Mouse (Mus musculus) midbrain, postnatal 0 days (tissue): Measurements from ENCODE around the gene Pou3f3. TPM values are rescaled to one million over a fixed set of nuclear protein-coding genes. Genes with fewer than 3 reads are reported as not detected.

Experiments used
- ATAC-seq: fragments of 200-750 bp; cut with Nextera tagmentation; 2 replicates; pipeline ENCODE4 v1.8.0; 2017; ENCODE audit warnings: moderate number of reproducible peaks, mild to moderate bottlenecking, moderate TSS enrichment, moderate library complexity; ENCODE audit not compliant: low FRiP score
- DNase-seq: peaks from one replicate; pipeline ENCODE4 v3.0.0-alpha.2; 2015; ENCODE audit warnings: low spot score
- H3K27ac ChIP-seq: fragments of 300-500 bp; sonication (generic); 2 replicates; pipeline ENCODE4 v1.5.1; 2014; ENCODE audit warnings: low read depth, mild to moderate bottlenecking, low read length, mixed read lengths
- H3K27me3 ChIP-seq: fragments of 300-500 bp; sonication (generic); 2 replicates; pipeline ENCODE4 v1.6.1; 2014; ENCODE audit warnings: low read length, control low read depth, mixed read lengths; ENCODE audit not compliant: insufficient read depth
- H3K36me3 ChIP-seq: fragments of 300-500 bp; sonication (generic); 2 replicates; pipeline ENCODE4 v1.6.1; 2014; ENCODE audit warnings: low read length, control low read depth, mixed read lengths; ENCODE audit not compliant: insufficient read depth
- H3K4me1 ChIP-seq: fragments of 300-500 bp; sonication (generic); 2 replicates; pipeline ENCODE4 v1.6.1; 2014; ENCODE audit warnings: mild to moderate bottlenecking, control low read depth, antibody characterized with exemption, low read length, mixed read lengths; ENCODE audit not compliant: insufficient read depth
- H3K4me2 ChIP-seq: fragments of 300-500 bp; sonication (generic); 2 replicates; pipeline ENCODE4 v1.6.1; 2014; ENCODE audit warnings: low read depth, mild to moderate bottlenecking, low read length, mixed read lengths; ENCODE audit not compliant: poor library complexity, severe bottlenecking
- H3K4me3 ChIP-seq: fragments of 300-500 bp; sonication (generic); 2 replicates; pipeline ENCODE4 v1.5.1; 2014; ENCODE audit warnings: low read depth, mild to moderate bottlenecking, low read length, moderate library complexity
- H3K9ac ChIP-seq: fragments of 300-500 bp; sonication (generic); replicated peaks from 2 replicates; pipeline ENCODE4 v1.6.1; 2014; ENCODE audit warnings: mild to moderate bottlenecking, low read length, moderate library complexity, mixed read lengths; ENCODE audit not compliant: poor library complexity, severe bottlenecking
- H3K9me3 ChIP-seq: fragments of 300-500 bp; sonication (generic); 2 replicates; pipeline ENCODE4 v1.6.1; 2016; ENCODE audit warnings: low read length, control low read depth
- CTCF ChIP-seq: IDR thresholded peaks from 2 replicates; pipeline ENCODE4 v1.5.1; 2016; ENCODE audit warnings: antibody characterized with exemption, mild to moderate bottlenecking
- WGBS: fragments of 180-500 bp; shearing (Covaris S2); extraction: QIAGEN DNeasy Blood & Tissue Kit; methylation state at CpG from one replicate; pipeline ENCODE4 v1.1.7; 2014; 5-methylcytosine and 5-hydroxymethylcytosine counted together
- polyA plus RNA-seq: library from polyadenylated mRNA; unstranded; fragments of >200 nt; fragmentation: Nextera tagmentation; extraction: Ambion mirVana; gene quantifications from 2 replicates; pipeline ENCODE4 v1.2.1, GENCODE M21; 2015
- total RNA-seq: library from RNA; depleted of rRNA; stranded (reverse); fragments of >200 nt; gene quantifications from 2 replicates; pipeline ENCODE4 v1.2.3, GENCODE M21; 2014

The Pou3f3 gene
- total and polyA plus RNA-seq, 2 experiments from 2014 or later = 12.0 to 45.2 TPM

DNA sequence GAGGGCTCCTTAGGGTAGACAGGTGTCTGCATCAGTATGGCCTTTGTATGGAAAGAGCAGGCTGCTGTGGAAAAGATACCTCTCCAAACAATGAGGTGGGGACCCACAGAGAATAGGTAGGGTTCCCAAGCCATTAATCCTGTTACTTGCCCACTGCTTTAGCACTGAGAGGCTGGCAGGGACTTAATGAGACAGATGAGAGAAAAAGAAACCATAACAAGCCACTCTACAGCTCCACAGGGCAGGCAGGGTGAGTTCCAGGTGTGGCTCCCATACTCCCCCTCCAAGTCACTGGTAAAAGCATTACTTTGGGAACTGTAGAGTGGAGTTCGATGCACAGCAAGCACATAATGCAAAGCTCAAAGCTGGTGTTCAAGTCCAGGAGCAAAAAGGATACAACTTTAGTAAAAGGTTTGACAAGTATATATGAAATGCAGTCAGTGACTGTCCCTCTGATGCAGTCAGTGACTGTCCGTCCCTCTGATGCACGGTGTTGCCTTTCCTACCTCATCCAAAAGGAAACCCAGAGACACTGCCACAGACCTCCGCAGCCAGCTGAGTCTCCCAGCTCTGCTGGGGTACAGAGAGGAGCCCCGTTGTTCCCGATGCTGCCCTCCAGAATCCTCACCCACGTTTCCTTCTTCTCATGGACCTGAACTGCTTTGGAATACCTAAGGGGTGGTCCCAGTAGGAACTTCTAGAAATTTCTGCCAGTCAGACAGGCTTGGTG is 14.0 kb downstream of the Pou3f3 start:
- TF ChIP-seq CTCF = no peak
- DNase-seq = no peak
- no peak for ATAC-seq
- Histone ChIP-seq H3K27me3 (no peaks in the 10 kb centered on the region), H3K4me3 (no peak overlapping the region), H3K9ac (no peak overlapping the region), H3K27ac (no peak overlapping the region), H3K4me2 (peak overlapping the region; percentile 79; the same call in 1 of the 2 replicates), H3K9me3 (no peaks in the 10 kb centered on the region), H3K4me1 (peaks cover 13% of the 10 kb centered on the region; the same call in 1 of the 2 replicates), H3K36me3 (no peaks in the 10 kb centered on the region)
- WGBS = 33% methylated on average over 7 of the region's 7 CpGs

DNA sequence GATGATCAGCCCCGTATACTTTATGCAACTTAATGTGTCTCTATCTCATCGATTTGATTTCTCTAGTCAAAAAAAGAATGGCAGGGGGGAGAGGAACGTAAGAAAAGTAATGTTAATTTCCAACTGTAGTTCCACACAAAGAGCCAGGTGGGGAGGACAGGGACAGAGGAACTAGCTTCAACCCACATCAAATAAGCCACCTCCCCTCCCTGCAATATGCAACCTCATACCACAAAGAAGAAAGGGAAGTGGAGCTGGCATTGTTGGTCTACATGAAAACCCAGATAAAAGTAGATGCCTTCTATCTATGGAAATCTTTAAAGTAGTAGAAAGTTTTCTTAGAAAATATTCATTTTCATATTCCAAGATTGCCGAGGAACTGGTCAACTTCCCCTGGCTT is 14.7 kb downstream of the Pou3f3 start:
- Histone ChIP-seq H3K4me1 (peaks cover 13% of the 10 kb centered on the region; the same call in 1 of the 2 replicates), H3K9me3 (no peaks in the 10 kb centered on the region), H3K4me2 (peak overlapping the region; percentile 79; the same call in 1 of the 2 replicates), H3K27me3 (0 out of 2 replicates have a peak, but pooled peaks cover 3% of the 10 kb centered on the region), H3K9ac (no peak overlapping the region), H3K4me3 (no peak overlapping the region), H3K36me3 (no peaks in the 10 kb centered on the region), H3K27ac (no peak overlapping the region)
- TF ChIP-seq CTCF = no peak
- ATAC-seq (no peak), DNase-seq (no peak)
- 30% methylated on average over 4 of the region's 4 CpGs for WGBS

DNA sequence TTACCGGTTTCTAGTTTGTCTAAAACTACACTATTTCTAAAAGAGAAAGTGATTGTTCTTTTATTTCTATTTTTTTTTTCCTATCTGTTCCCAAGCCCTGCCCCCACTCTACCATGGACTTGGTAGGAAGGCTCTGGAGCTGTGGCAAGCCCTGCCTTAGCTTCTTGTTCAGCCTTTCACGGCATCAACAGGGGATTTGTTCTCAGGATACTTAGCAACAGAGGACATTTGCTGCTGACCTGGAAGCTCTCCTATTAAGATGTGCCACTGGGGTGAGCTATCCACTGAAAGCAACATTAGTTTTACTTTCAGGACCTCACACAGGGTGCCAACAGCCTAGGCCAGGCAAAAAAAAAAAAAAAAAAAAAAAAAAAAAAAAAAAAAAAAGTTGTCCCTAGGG is 15.4 kb downstream of the Pou3f3 start:
- Histone ChIP-seq H3K9ac (no peak overlapping the region), H3K4me3 (peak overlapping the region; percentile 19; the same call in 1 of the 2 replicates), H3K9me3 (no peaks in the 10 kb centered on the region), H3K27me3 (0 out of 2 replicates have a peak, but pooled peaks cover 4% of the 10 kb centered on the region), H3K4me1 (peaks cover 13% of the 10 kb centered on the region; the same call in 1 of the 2 replicates), H3K4me2 (peak overlapping the region; percentile 79), H3K27ac (0 out of 2 replicates have a peak overlapping the region, but pooled peaks have one; percentile 12), H3K36me3 (no peaks in the 10 kb centered on the region)
- WGBS = 14% methylated on average over 2 of the region's 2 CpGs
- DNase-seq = peak; percentile 64
- no peak for TF ChIP-seq CTCF
- 0 out of 2 replicates have a peak, but pooled peaks have one; percentile 14 for ATAC-seq

DNA sequence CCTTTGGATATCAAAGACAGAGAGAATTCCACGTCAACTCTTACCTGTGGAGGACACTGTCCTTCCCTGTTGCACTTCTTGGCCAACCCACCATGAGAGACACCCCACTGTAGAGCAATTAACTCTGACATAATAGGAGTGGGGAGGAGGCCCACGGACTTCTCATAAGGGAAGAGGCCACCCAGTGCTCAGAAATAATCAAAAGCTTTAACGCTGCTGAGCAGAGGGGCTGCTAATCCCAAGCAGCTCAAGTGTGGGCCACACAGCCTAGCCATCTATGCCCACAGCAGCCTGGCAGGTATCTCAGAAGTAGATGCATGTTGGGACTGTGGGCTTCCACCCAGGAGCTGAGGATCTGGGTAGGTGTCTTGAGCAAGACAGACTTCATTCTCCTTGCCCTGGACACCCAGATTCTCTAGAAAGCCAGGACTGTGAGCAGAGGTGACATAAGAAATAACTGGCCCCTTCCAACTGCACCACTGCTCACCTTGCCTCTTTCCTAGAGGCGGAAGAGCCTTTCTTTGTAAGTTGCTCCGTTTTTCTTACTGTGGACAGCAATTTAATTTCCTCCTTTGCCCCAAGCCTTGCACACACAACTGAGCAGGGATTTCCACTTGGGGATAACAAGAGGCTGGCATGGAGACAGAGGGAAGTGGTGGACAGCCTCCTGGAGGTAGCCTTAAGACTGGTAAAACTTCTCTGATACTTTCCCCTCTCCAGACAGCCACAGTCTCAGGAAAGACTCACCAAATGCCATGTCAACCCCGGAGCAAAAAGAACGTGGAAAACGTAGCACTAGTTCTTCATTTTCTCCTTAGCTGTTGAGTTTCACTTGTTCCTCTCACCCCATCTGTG is 16.1 kb downstream of the Pou3f3 start:
- Histone ChIP-seq H3K9ac (peak overlapping the region; percentile 42; the same call in 1 of the 2 replicates), H3K36me3 (no peaks in the 10 kb centered on the region), H3K4me1 (peaks cover 13% of the 10 kb centered on the region; the same call in 1 of the 2 replicates), H3K9me3 (no peaks in the 10 kb centered on the region), H3K4me3 (peak overlapping the region; percentile 19; the same call in 1 of the 2 replicates), H3K27me3 (0 out of 2 replicates have a peak, but pooled peaks cover 4% of the 10 kb centered on the region), H3K27ac (peak overlapping the region; percentile 40; the same call in 1 of the 2 replicates), H3K4me2 (peak overlapping the region; percentile 79)
- WGBS = 31% methylated on average over 8 of the region's 8 CpGs
- DNase-seq (no peak), ATAC-seq (no peak)
- no peak for TF ChIP-seq CTCF

DNA sequence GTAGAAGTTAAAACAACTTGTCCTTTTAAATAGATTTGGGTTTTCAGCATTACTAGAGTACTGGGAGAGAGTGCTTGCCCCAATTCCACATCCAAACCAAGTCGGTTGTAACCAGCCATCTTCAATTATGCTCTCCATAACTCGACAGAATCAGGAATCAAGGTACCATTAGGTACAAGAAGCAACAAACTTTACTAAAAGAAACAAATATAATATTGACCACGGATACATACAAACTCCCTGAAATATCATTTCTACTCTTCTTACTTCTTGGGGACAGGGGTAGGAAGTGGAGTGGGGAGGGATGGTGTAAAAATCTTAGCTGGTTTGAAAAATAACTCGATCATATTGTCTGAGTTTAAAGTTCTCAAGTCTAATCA is 16.7 kb downstream of the Pou3f3 start:
- no peak for TF ChIP-seq CTCF
- Histone ChIP-seq H3K4me2 (peak overlapping the region; percentile 79), H3K9me3 (no peaks in the 10 kb centered on the region), H3K27ac (no peak overlapping the region), H3K27me3 (0 out of 2 replicates have a peak, but pooled peaks cover 4% of the 10 kb centered on the region), H3K9ac (no peak overlapping the region), H3K4me3 (peak overlapping the region; percentile 52; the same call in 1 of the 2 replicates), H3K36me3 (no peaks in the 10 kb centered on the region), H3K4me1 (peaks cover 13% of the 10 kb centered on the region; the same call in 1 of the 2 replicates)
- DNase-seq (no peak), ATAC-seq (no peak)
- 24% methylated on average over 4 of the region's 4 CpGs for WGBS
